Mouse (Mus musculus) forebrain, embryonic 12.5 days (tissue): ENCODE data around the gene Cntfr. TPM values are rescaled to one million over a fixed set of nuclear protein-coding genes. Genes with fewer than 3 reads are reported as not detected.

ENCODE experiments used
- ATAC-seq: fragments of 200-750 bp; cut with Nextera tagmentation; 2 replicates; pipeline ENCODE4 v1.8.0; 2017; ENCODE audit warnings: moderate TSS enrichment; ENCODE audit not compliant: low FRiP score
- H3K27ac ChIP-seq: fragments of 300-500 bp; sonication (generic); 2 replicates; pipeline ENCODE4 v1.5.1; 2016; ENCODE audit warnings: mild to moderate bottlenecking
- H3K27me3 ChIP-seq: fragments of 300-500 bp; sonication (generic); 2 replicates; pipeline ENCODE4 v1.6.1; 2016; ENCODE audit warnings: mild to moderate bottlenecking
- H3K36me3 ChIP-seq: fragments of 300-500 bp; sonication (generic); replicated peaks from 2 replicates; pipeline ENCODE4 v1.6.1; 2016; ENCODE audit warnings: mild to moderate bottlenecking
- H3K4me1 ChIP-seq: fragments of 300-500 bp; sonication (generic); 2 replicates; pipeline ENCODE4 v1.6.1; 2016
- H3K4me2 ChIP-seq: fragments of 300-500 bp; sonication (generic); 2 replicates; pipeline ENCODE4 v1.6.1; 2016; ENCODE audit warnings: mild to moderate bottlenecking, moderate library complexity
- H3K4me3 ChIP-seq: fragments of 300-500 bp; sonication (generic); replicated peaks from 2 replicates; pipeline ENCODE4 v1.5.1; 2016; ENCODE audit warnings: mild to moderate bottlenecking
- H3K9ac ChIP-seq: fragments of 300-500 bp; sonication (generic); 2 replicates; pipeline ENCODE4 v1.6.1; 2016; ENCODE audit warnings: mild to moderate bottlenecking
- H3K9me3 ChIP-seq: fragments of 300-500 bp; sonication (generic); 2 replicates; pipeline ENCODE4 v1.6.1; 2016
- WGBS: fragments of 180-500 bp; shearing (Covaris S2); methylation state at CpG from one replicate; pipeline ENCODE4 v1.1.7; 2016; 5-methylcytosine and 5-hydroxymethylcytosine counted together
- polyA plus RNA-seq: library from polyadenylated mRNA; unstranded; fragments of >200 nt; fragmentation: Nextera tagmentation; extraction: Ambion mirVana; gene quantifications from 2 replicates; pipeline ENCODE4 v1.2.1, GENCODE M21; 2016

Gene Cntfr
- polyA plus RNA-seq, 1 experiment from 2014 or later: 21.9 TPM

- H3K9me3 ChIP-seq: no peaks in the 10 kb centered on the region
- H3K4me2 ChIP-seq: no peak overlapping the region
- H3K27ac ChIP-seq: no peak overlapping the region
- H3K27me3 ChIP-seq: peaks cover 23% of the 10 kb centered on the region; the same call in 1 of the 2 replicates
- no peak overlapping the region for H3K9ac ChIP-seq
- no peak for ATAC-seq
- H3K4me3 ChIP-seq: no peak overlapping the region
- H3K36me3 ChIP-seq: peaks cover 8% of the 10 kb centered on the region
- WGBS: 87% methylated on average over 10 of the region's 10 CpGs
- peaks cover 67% of the 10 kb centered on the region for H3K4me1 ChIP-seq
Observed at GRCm38 (mm10) chr4:41636882-41637635, 59.8 kb downstream of the Cntfr start.

DNA sequence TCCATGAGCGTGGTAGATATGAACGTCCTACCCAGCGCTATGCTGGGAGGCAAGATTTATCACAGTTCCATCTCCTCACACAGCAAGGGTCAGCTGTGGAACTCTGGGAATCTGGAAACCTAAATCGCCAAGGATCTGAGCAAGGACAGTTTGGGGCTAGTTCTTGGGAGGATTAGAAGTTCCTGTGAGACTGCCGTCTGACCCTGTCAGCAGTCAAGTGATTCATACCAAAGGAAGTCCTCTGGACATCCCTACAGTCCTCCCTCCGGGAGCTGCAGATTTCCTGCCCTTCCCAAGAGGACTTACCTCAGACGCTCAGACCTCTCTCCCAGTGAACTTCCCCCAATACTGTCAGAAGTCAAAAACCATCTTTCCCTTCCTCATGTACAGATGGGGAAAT, 60.5 kb downstream of the Cntfr start:
- Histone ChIP-seq H3K27ac (no peak overlapping the region), H3K9me3 (no peaks in the 10 kb centered on the region), H3K27me3 (peaks cover 25% of the 10 kb centered on the region; the same call in 1 of the 2 replicates), H3K4me1 (peaks cover 74% of the 10 kb centered on the region), H3K4me2 (no peak overlapping the region), H3K9ac (no peak overlapping the region), H3K36me3 (peaks cover 8% of the 10 kb centered on the region), H3K4me3 (no peak overlapping the region)
- WGBS: 69% methylated on average over 7 of the region's 7 CpGs
- ATAC-seq: no peak

DNA sequence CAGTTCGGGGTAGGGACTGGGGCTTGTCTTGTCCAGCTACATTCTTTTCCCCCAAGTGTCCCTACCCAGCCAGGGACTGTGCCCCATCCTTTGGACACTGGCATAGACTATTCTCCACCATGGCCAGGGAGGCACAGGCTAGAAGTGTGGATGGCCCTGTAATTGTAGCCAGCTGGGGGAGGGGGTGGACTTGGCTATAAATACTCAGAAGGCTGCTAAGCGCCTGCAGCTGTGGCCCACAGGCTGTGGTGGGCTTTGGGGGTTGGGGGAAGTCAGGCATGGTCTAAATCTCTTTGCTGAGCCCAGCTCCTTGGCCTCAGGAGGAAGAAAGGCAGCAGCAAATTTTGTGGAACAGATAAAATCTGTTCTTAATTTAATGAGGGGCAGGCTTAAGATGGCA, 61.0 kb downstream of the Cntfr start:
- no peak overlapping the region for H3K27ac ChIP-seq
- H3K4me1 ChIP-seq: peaks cover 77% of the 10 kb centered on the region
- no peak overlapping the region for H3K9ac ChIP-seq

GRCm38 (mm10) chr4:41635224-41635623, 61.7 kb downstream of the Cntfr start:
- H3K27ac ChIP-seq: no peak overlapping the region

More for the DNA sequence above, 61.0 kb downstream of the Cntfr start:
- H3K9me3 ChIP-seq: no peaks in the 10 kb centered on the region
- 64% methylated on average over 2 of the region's 2 CpGs for WGBS
- H3K4me3 ChIP-seq: no peak overlapping the region
- H3K27me3 ChIP-seq: peaks cover 25% of the 10 kb centered on the region; the same call in 1 of the 2 replicates
- H3K4me2 ChIP-seq: no peak overlapping the region
- ATAC-seq: no peak
- H3K36me3 ChIP-seq: peaks cover 8% of the 10 kb centered on the region

DNA sequence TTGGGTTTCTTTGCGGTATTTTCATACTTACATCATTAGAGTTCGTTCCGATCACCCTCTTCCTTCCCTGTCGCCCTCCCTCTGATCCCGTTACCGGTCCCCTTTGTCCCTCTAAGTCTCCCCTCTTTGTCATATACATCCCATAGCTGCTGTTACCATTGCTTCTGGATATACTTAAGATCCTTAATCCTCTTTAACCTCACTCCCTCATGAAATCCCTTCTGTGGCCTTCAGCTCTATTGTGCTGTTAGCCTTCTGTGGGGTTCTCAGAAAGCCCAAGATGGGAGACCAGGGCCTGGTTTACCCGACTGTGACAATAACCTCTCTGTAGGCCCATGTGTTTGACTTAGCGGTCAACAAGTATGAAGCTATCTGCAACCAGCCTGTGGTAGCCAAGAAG, 62.3 kb downstream of the Cntfr start:
- ATAC-seq: no peak
- Histone ChIP-seq H3K27me3 (peaks cover 28% of the 10 kb centered on the region; the same call in 1 of the 2 replicates), H3K4me2 (no peak overlapping the region), H3K4me3 (no peak overlapping the region), H3K9me3 (no peaks in the 10 kb centered on the region), H3K27ac (no peak overlapping the region), H3K36me3 (peaks cover 8% of the 10 kb centered on the region), H3K4me1 (peaks cover 83% of the 10 kb centered on the region), H3K9ac (no peak overlapping the region)
- 37% methylated on average over 8 of the region's 8 CpGs for WGBS

More at GRCm38 (mm10) chr4:41635224-41635623, 61.7 kb downstream of the Cntfr start:
- H3K9ac ChIP-seq: no peak overlapping the region
- no peaks in the 10 kb centered on the region for H3K9me3 ChIP-seq
- H3K4me3 ChIP-seq: no peak overlapping the region
- H3K36me3 ChIP-seq: peaks cover 8% of the 10 kb centered on the region
- no peak for ATAC-seq
- peaks cover 77% of the 10 kb centered on the region for H3K4me1 ChIP-seq
- 73% methylated on average over 8 of the region's 8 CpGs for whole genome bisulfite sequencing
- H3K27me3 ChIP-seq: peaks cover 25% of the 10 kb centered on the region; the same call in 1 of the 2 replicates
- no peak overlapping the region for H3K4me2 ChIP-seq

DNA sequence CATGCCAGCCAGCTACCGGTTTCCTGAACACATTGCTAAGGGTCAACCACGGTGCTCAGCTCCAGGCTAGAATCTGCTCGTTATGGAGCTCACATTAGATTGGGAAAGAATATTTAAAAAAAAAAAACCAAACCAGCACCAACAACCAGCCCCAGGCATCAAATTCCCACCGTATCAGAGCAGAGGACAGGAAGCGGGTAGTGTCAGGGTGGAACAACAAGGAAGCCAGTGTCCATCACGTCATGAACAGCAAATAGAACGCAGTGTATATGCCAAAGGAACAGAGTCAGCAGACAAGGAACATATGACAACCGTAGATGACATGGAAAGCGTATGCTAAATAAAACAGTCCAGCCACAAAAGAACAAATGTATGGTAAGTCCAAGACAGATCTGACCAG, 63.9 kb downstream of the Cntfr start:
- Histone ChIP-seq H3K27me3 (peaks cover 24% of the 10 kb centered on the region; the same call in 1 of the 2 replicates), H3K9ac (no peak overlapping the region), H3K36me3 (peaks cover 8% of the 10 kb centered on the region), H3K9me3 (no peaks in the 10 kb centered on the region), H3K4me2 (no peak overlapping the region), H3K27ac (no peak overlapping the region), H3K4me3 (no peak overlapping the region), H3K4me1 (peaks cover 83% of the 10 kb centered on the region)
- no peak for ATAC-seq
- 71% methylated on average over 9 of the region's 9 CpGs for WGBS

DNA sequence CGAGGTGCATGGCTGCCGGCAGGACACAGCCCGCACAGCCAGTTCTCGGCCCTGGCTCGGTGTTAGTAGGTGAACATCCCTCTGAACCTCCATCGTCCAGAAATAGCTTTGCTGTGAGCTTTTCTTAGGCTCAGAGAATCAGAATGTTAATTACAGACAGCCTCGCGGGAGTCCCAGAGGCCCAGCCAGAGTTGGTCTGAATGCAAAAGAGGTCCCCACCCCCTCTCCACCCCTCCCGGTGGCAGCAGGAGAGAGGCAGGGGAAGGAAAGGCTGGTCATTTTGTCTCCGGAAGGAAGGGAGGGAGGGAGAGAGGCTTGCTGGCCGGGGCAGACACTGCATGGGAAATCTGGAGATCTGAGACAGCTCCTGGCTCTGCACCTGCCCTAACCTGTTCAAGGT, 65.5 kb downstream of the Cntfr start:
- Histone ChIP-seq H3K36me3 (no peaks in the 10 kb centered on the region), H3K4me3 (no peak overlapping the region), H3K4me1 (peaks cover 86% of the 10 kb centered on the region), H3K9me3 (no peaks in the 10 kb centered on the region), H3K9ac (peak overlapping the region; percentile 36), H3K4me2 (peak overlapping the region; percentile 33), H3K27me3 (peaks cover 21% of the 10 kb centered on the region; the same call in 1 of the 2 replicates), H3K27ac (peak overlapping the region; percentile 65)
- 2% methylated on average over 11 of the region's 11 CpGs for WGBS
- ATAC-seq: peak; percentile 66

DNA sequence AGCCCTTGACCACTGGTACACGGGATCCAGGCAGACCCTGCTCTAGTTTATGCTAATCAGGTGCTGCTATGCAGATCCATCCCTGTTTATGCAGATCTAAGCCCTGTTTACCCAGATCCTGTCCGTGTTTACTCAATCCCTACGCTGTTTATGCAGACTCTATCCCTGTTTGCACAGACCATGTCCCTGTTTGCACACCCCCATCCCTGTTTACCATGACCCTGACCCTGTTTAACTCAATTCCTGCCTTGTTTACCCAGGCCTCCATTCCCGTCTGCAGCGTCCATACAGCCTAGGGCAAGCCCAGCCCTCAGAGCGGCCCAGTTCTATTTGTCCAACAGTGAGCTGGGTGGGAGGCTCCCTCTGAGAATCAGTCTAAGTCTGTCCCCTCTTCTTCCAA, 66.7 kb downstream of the Cntfr start:
- H3K9me3 ChIP-seq: no peaks in the 10 kb centered on the region
- H3K4me3 ChIP-seq: no peak overlapping the region

GRCm38 (mm10) chr4:41628202-41628927, 68.5 kb downstream of the Cntfr start:
- H3K9me3 ChIP-seq: no peaks in the 10 kb centered on the region
- peak overlapping the region; percentile 81 for H3K27ac ChIP-seq
- 0 out of 2 replicates have a peak overlapping the region, but pooled peaks have one; percentile 11 for H3K4me2 ChIP-seq
- no peak overlapping the region for H3K4me3 ChIP-seq
- peak; percentile 50 for ATAC-seq
- H3K36me3 ChIP-seq: no peaks in the 10 kb centered on the region
- peaks cover 60% of the 10 kb centered on the region for H3K4me1 ChIP-seq
- no peak overlapping the region for H3K9ac ChIP-seq
- H3K27me3 ChIP-seq: peaks cover 43% of the 10 kb centered on the region
- 3% methylated on average over 8 of the region's 8 CpGs for WGBS

More for the DNA sequence above, 66.7 kb downstream of the Cntfr start:
- H3K4me2 ChIP-seq: no peak overlapping the region
- no peak overlapping the region for H3K9ac ChIP-seq
- H3K27ac ChIP-seq: no peak overlapping the region
- peak; percentile 33; the same call in 1 of the 2 replicates for ATAC-seq
- 30% methylated on average over 6 of the region's 6 CpGs for WGBS
- peaks cover 74% of the 10 kb centered on the region for H3K4me1 ChIP-seq
- H3K36me3 ChIP-seq: no peaks in the 10 kb centered on the region
- peaks cover 33% of the 10 kb centered on the region; the same call in 1 of the 2 replicates for H3K27me3 ChIP-seq

GRCm38 (mm10) chr4:41622071-41622470, 74.8 kb downstream of the Cntfr start:
- 90% methylated on average over 14 of the region's 14 CpGs for WGBS
- H3K27me3 ChIP-seq: peaks cover 50% of the 10 kb centered on the region

GRCm38 (mm10) chr4:41618916-41619746, 77.8 kb downstream of the Cntfr start:
- ATAC-seq: no peak; the same call in 1 of the 2 replicates
- Histone ChIP-seq H3K36me3 (no peaks in the 10 kb centered on the region), H3K4me3 (no peak overlapping the region), H3K9ac (no peak overlapping the region), H3K27ac (no peak overlapping the region), H3K27me3 (peaks cover 43% of the 10 kb centered on the region), H3K9me3 (no peaks in the 10 kb centered on the region), H3K4me2 (no peak overlapping the region), H3K4me1 (peaks cover 37% of the 10 kb centered on the region)
- 51% methylated on average over 12 of the region's 12 CpGs for WGBS

More at GRCm38 (mm10) chr4:41622071-41622470, 74.8 kb downstream of the Cntfr start:
- Histone ChIP-seq H3K27ac (no peak overlapping the region), H3K9ac (no peak overlapping the region), H3K4me3 (no peak overlapping the region), H3K36me3 (no peaks in the 10 kb centered on the region), H3K9me3 (no peaks in the 10 kb centered on the region), H3K4me2 (no peak overlapping the region), H3K4me1 (peaks cover 23% of the 10 kb centered on the region)
- ATAC-seq: no peak
